Mouse (Mus musculus) bone marrow macrophage, adult 2 months (primary cell): ENCODE measurements around the gene Birc2.

Source experiments
- CTCF ChIP-seq: IDR thresholded peaks from 2 replicates; pipeline ENCODE4 v1.5.1; 2012; ENCODE audit warnings: low read depth, mild to moderate bottlenecking, low read length, moderate library complexity
- POLR2A ChIP-seq: IDR thresholded peaks from 2 replicates; pipeline ENCODE4 v1.6.1; 2012; ENCODE audit warnings: mild to moderate bottlenecking, low read depth, low read length, borderline replicate concordance

- TF ChIP-seq CTCF (no peak), POLR2A (no peak)
Measured at GRCm38 (mm10) chr9:7855912-7856311, 19.0 kb upstream of the Birc2 start.
